Mouse (Mus musculus): Measurements from ENCODE around the gene Sucla2.
"Not testable (repeated sequence)": the region's sequence is repeated elsewhere in the genome, so short reads cannot be mapped to it uniquely, and the experiment has no call there.

Gene Sucla2

GRCm38 (mm10) chr14:73509765-73510423 lies 15.2 kb upstream of the Sucla2 start, which contains the start of gene Med4:
Gene Med4 (plus strand): TSS chr14:73510025.
- DNase-seq (ENCODE audit: low read depth) = peak; percentile 96

- DNase-seq (ENCODE audit: low read depth) = peak; percentile 16
Measured at GRCm38 (mm10) chr14:73524136-73524535, 983 bp upstream of the Sucla2 start.

GRCm38 (mm10) chr14:73528661-73529060 lies 3.5 kb downstream of the Sucla2 start:
- DNase-seq (ENCODE audit: low read depth) = not testable (repeated sequence)

- DNase-seq (ENCODE audit: low read depth) = no peak
Measured at GRCm38 (mm10) chr14:73533755-73534465, 8.8 kb downstream of the Sucla2 start.

GRCm38 (mm10) chr14:73535641-73536040 lies 10.5 kb downstream of the Sucla2 start:
- DNase-seq (ENCODE audit: low read depth) = no peak

- DNase-seq (ENCODE audit: low read depth) = no peak
Measured at GRCm38 (mm10) chr14:73543781-73544180, 18.7 kb downstream of the Sucla2 start.

- DNase-seq (ENCODE audit: low read depth) = no peak
Measured at GRCm38 (mm10) chr14:73547034-73547433, 21.9 kb downstream of the Sucla2 start.

- no peak for DNase-seq (ENCODE audit: low read depth)
Measured at GRCm38 (mm10) chr14:73548051-73548450, 22.9 kb downstream of the Sucla2 start, which contains the start of gene Nudt15. Gene Nudt15 (minus strand): TSS chr14:73548242.

- DNase-seq (ENCODE audit: low read depth) = no peak
Measured at GRCm38 (mm10) chr14:73550291-73550690, 25.2 kb downstream of the Sucla2 start.

GRCm38 (mm10) chr14:73550732-73551131 lies 25.6 kb downstream of the Sucla2 start:
- no peak for DNase-seq (ENCODE audit: low read depth)

- no peak for DNase-seq (ENCODE audit: low read depth)
Measured at GRCm38 (mm10) chr14:73551164-73551563, 26.0 kb downstream of the Sucla2 start.

- DNase-seq (ENCODE audit: low read depth) = peak; percentile 93
Measured at GRCm38 (mm10) chr14:73552341-73553121, 27.4 kb downstream of the Sucla2 start.

- no peak for DNase-seq (ENCODE audit: low read depth)
Measured at GRCm38 (mm10) chr14:73553122-73553696, 28.1 kb downstream of the Sucla2 start.

GRCm38 (mm10) chr14:73569831-73570230 lies 44.7 kb downstream of the Sucla2 start:
- not testable (repeated sequence) for DNase-seq (ENCODE audit: low read depth)

- no peak for DNase-seq (ENCODE audit: low read depth)
Measured at GRCm38 (mm10) chr14:73571143-73571542, 46.0 kb downstream of the Sucla2 start.

- DNase-seq (ENCODE audit: low read depth) = no peak
Measured at GRCm38 (mm10) chr14:73574053-73574452, 48.9 kb downstream of the Sucla2 start.

- no peak for DNase-seq (ENCODE audit: low read depth)
Measured at GRCm38 (mm10) chr14:73576336-73576735, 51.2 kb downstream of the Sucla2 start.

- DNase-seq (ENCODE audit: low read depth) = peak; percentile 12
Measured at GRCm38 (mm10) chr14:73588080-73588479, 63.0 kb downstream of the Sucla2 start.

- no peak for DNase-seq (ENCODE audit: low read depth)
Measured at GRCm38 (mm10) chr14:73592166-73592565, 67.0 kb downstream of the Sucla2 start.

- DNase-seq (ENCODE audit: low read depth) = no peak
Measured at GRCm38 (mm10) chr14:73599720-73600119, 74.6 kb downstream of the Sucla2 start.

GRCm38 (mm10) chr14:73607732-73608131 lies 82.6 kb downstream of the Sucla2 start:
- no peak for DNase-seq (ENCODE audit: low read depth)
